Mouse (Mus musculus): ENCODE data around the gene Crnkl1. TPM values are rescaled to one million over a fixed set of nuclear protein-coding genes. Genes with fewer than 3 reads are reported as not detected.
A peak's percentile ranks its signal among the peaks of the same experiment; 100 is the strongest.

Gene Crnkl1
- polyA plus RNA-seq, 1 experiment = 23.7 TPM

GRCm38 (mm10) chr2:145893756-145894155 lies 41.1 kb downstream of the Crnkl1 start:
- TF ChIP-seq CTCF (IDR thresholded peaks at IDR 0.05; ENCODE audit: borderline replicate concordance, insufficient read depth, low read length) (no peak), POLR2A (IDR thresholded peaks at IDR 0.05; ENCODE audit: low read depth, low read length) (no peak)
- Histone ChIP-seq H3K4me1 (ENCODE audit: control insufficient read depth, insufficient read depth, low read length) (peaks cover 5% of the 10 kb centered on the region), H3K4me3 (ENCODE audit: insufficient read depth, low read length) (no peak overlapping the region), H3K27ac (ENCODE audit: insufficient read depth, low read length) (no peak overlapping the region)

- Histone ChIP-seq H3K27ac (ENCODE audit: insufficient read depth, low read length) (no peak overlapping the region), H3K4me1 (ENCODE audit: control insufficient read depth, insufficient read depth, low read length) (peaks cover 14% of the 10 kb centered on the region), H3K4me3 (ENCODE audit: insufficient read depth, low read length) (no peak overlapping the region)
- TF ChIP-seq CTCF (IDR thresholded peaks at IDR 0.05; ENCODE audit: borderline replicate concordance, insufficient read depth, low read length) = no peak
- no peak for TF ChIP-seq POLR2A (IDR thresholded peaks at IDR 0.05; ENCODE audit: low read depth, low read length)
Measured at GRCm38 (mm10) chr2:145890571-145890970, 44.2 kb downstream of the Crnkl1 start.

- Histone ChIP-seq H3K27ac (ENCODE audit: insufficient read depth, low read length) (peak overlapping the region; percentile 96), H3K4me3 (ENCODE audit: insufficient read depth, low read length) (no peak overlapping the region), H3K4me1 (ENCODE audit: control insufficient read depth, insufficient read depth, low read length) (peaks cover 24% of the 10 kb centered on the region)
- TF ChIP-seq POLR2A (IDR thresholded peaks at IDR 0.05; ENCODE audit: low read depth, low read length) (no peak), CTCF (IDR thresholded peaks at IDR 0.05; ENCODE audit: borderline replicate concordance, insufficient read depth, low read length) (no peak)
Measured at GRCm38 (mm10) chr2:145888766-145889480, 45.9 kb downstream of the Crnkl1 start.

- Histone ChIP-seq H3K27ac (ENCODE audit: insufficient read depth, low read length) (peak overlapping the region; percentile 96), H3K4me1 (ENCODE audit: control insufficient read depth, insufficient read depth, low read length) (peaks cover 28% of the 10 kb centered on the region), H3K4me3 (ENCODE audit: insufficient read depth, low read length) (no peak overlapping the region)
- TF ChIP-seq POLR2A (IDR thresholded peaks at IDR 0.05; ENCODE audit: low read depth, low read length) (no peak), CTCF (IDR thresholded peaks at IDR 0.05; ENCODE audit: borderline replicate concordance, insufficient read depth, low read length) (peak; percentile 16; the same call in 1 of the 2 replicates)
Measured at GRCm38 (mm10) chr2:145887937-145888765, 46.7 kb downstream of the Crnkl1 start.

- Histone ChIP-seq H3K4me3 (ENCODE audit: insufficient read depth, low read length) (no peak overlapping the region), H3K27ac (ENCODE audit: insufficient read depth, low read length) (peak overlapping the region; percentile 85), H3K4me1 (ENCODE audit: control insufficient read depth, insufficient read depth, low read length) (peaks cover 31% of the 10 kb centered on the region)
- no peak for TF ChIP-seq CTCF (IDR thresholded peaks at IDR 0.05; ENCODE audit: borderline replicate concordance, insufficient read depth, low read length)
Measured at GRCm38 (mm10) chr2:145884913-145885785, 49.7 kb downstream of the Crnkl1 start.

GRCm38 (mm10) chr2:145884036-145884912 lies 50.5 kb downstream of the Crnkl1 start:
- H3K4me3 ChIP-seq (ENCODE audit: insufficient read depth, low read length) = no peak overlapping the region
- peaks cover 31% of the 10 kb centered on the region for H3K4me1 ChIP-seq (ENCODE audit: control insufficient read depth, insufficient read depth, low read length)
- H3K27ac ChIP-seq (ENCODE audit: insufficient read depth, low read length) = peak overlapping the region; percentile 85
- no peak for TF ChIP-seq POLR2A (IDR thresholded peaks at IDR 0.05; ENCODE audit: low read depth, low read length)
- no peak for TF ChIP-seq CTCF (IDR thresholded peaks at IDR 0.05; ENCODE audit: borderline replicate concordance, insufficient read depth, low read length)

- H3K4me1 ChIP-seq (ENCODE audit: control insufficient read depth, insufficient read depth, low read length) = peaks cover 18% of the 10 kb centered on the region
Measured at GRCm38 (mm10) chr2:145882398-145882797, 52.4 kb downstream of the Crnkl1 start.

GRCm38 (mm10) chr2:145881932-145882331 lies 52.9 kb downstream of the Crnkl1 start:
- peaks cover 18% of the 10 kb centered on the region for H3K4me1 ChIP-seq (ENCODE audit: control insufficient read depth, insufficient read depth, low read length)

More at GRCm38 (mm10) chr2:145882398-145882797, 52.4 kb downstream of the Crnkl1 start:
- TF ChIP-seq POLR2A (IDR thresholded peaks at IDR 0.05; ENCODE audit: low read depth, low read length) (no peak), CTCF (IDR thresholded peaks at IDR 0.05; ENCODE audit: borderline replicate concordance, insufficient read depth, low read length) (no peak)
- Histone ChIP-seq H3K27ac (ENCODE audit: insufficient read depth, low read length) (peak overlapping the region; percentile 86), H3K4me3 (ENCODE audit: insufficient read depth, low read length) (no peak overlapping the region)

More at GRCm38 (mm10) chr2:145881932-145882331, 52.9 kb downstream of the Crnkl1 start:
- no peak overlapping the region for H3K4me3 ChIP-seq (ENCODE audit: insufficient read depth, low read length)
- peak overlapping the region; percentile 86 for H3K27ac ChIP-seq (ENCODE audit: insufficient read depth, low read length)
- no peak for TF ChIP-seq CTCF (IDR thresholded peaks at IDR 0.05; ENCODE audit: borderline replicate concordance, insufficient read depth, low read length)
- no peak for TF ChIP-seq POLR2A (IDR thresholded peaks at IDR 0.05; ENCODE audit: low read depth, low read length)
